Comparison of ENCODE assay signal across 25 mouse cellular contexts in the genomic region with DNA sequence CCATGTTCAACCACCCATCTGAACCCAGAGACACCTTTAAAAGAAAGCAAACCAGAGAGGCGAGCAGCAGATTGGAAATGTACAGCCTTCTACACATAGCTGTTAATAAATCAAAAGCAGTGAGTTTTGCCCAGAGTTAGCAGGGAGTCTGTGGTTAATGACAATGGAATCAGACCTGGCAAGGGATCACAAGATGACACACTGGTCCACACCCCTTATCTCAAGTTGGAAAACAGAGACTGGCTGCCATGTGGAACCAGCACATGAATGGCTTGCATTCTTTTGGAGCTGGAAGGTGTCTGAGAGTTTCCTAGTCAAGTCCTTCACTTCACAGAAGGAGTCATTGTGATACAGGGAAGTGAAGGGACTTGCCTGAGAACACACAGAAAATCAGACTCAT.
"Had no signal": no experiment of that assay in that cellular context is flagged by ENCODE, and none has a peak within 500 bp of the region (broad histone marks: within the 10 kb centered on the region; RNA-seq: fewer than 3 reads in every experiment).

No protein-coding gene starts in this region.

- H3K27me3 ChIP-seq: heart, embryonic 15.5 days; kidney, embryonic 15.5 days; limb, embryonic 12.5 days had no signal

- H3K36me3 ChIP-seq: heart, embryonic 13.5 days; heart, embryonic 15.5 days; hindbrain, embryonic 10.5 days; hindbrain, embryonic 12.5 days; kidney, embryonic 15.5 days; limb, embryonic 10.5 days; limb, embryonic 12.5 days; liver, embryonic 13.5 days; liver, embryonic 15.5 days had no signal

- ATAC-seq: hindbrain, embryonic 16.5 days; intestine, embryonic 16.5 days; liver, postnatal 0 days had no signal

- H3K9me3 ChIP-seq: heart, embryonic 13.5 days; heart, embryonic 15.5 days; hindbrain, embryonic 10.5 days; hindbrain, embryonic 12.5 days; kidney, embryonic 15.5 days; limb, embryonic 10.5 days; limb, embryonic 12.5 days; liver, embryonic 13.5 days; liver, embryonic 15.5 days had no signal

- H3K27ac ChIP-seq: heart, embryonic 13.5 days; heart, embryonic 15.5 days; hindbrain, embryonic 10.5 days; hindbrain, embryonic 12.5 days; hindbrain, embryonic 14.5 days; kidney, embryonic 15.5 days; kidney, postnatal 0 days; layer of hippocampus, adult 2 months; left cerebral cortex, adult 2 months; limb, embryonic 10.5 days; limb, embryonic 12.5 days; liver, embryonic 13.5 days; liver, embryonic 15.5 days had no signal

- H3K4me1 ChIP-seq: liver, embryonic 13.5 days; liver, embryonic 15.5 days had no signal

- H3K4me3 ChIP-seq: heart, embryonic 13.5 days; heart, embryonic 15.5 days; hindbrain, embryonic 10.5 days; hindbrain, embryonic 12.5 days; kidney, embryonic 15.5 days; layer of hippocampus, adult 2 months; left cerebral cortex, adult 2 months; limb, embryonic 10.5 days; limb, embryonic 12.5 days; liver, embryonic 13.5 days; liver, embryonic 15.5 days had no signal

- DNase-seq: gastrocnemius, postnatal 14 days; gastrocnemius, postnatal 36 days; heart, postnatal 4 days; kidney, adult 11 months; kidney, adult 2 months; kidney, adult 9 months; kidney, postnatal 14 days; kidney, postnatal 36 days; liver; liver, embryonic 13.5 days; liver, postnatal 0 days had no signal

- H3K9ac ChIP-seq: heart, embryonic 13.5 days; heart, embryonic 15.5 days; hindbrain, embryonic 12.5 days; hindbrain, embryonic 14.5 days; kidney, embryonic 15.5 days; limb, embryonic 12.5 days; liver, embryonic 13.5 days; liver, embryonic 15.5 days; liver, postnatal 0 days had no signal
